Mouse (Mus musculus): Measurements from ENCODE around the gene Primpol. TPM values are rescaled to one million over a fixed set of nuclear protein-coding genes. Genes with fewer than 3 reads are reported as not detected.

Gene Primpol
- polyA plus RNA-seq, 1 experiment from 2014 or later = 14.8 TPM

GRCm38 (mm10) chr8:46562333-46562732, 54.7 kb downstream of the Primpol start:
- Histone ChIP-seq H3K27me3 (no peaks in the 10 kb centered on the region), H3K36me3 (peaks cover 9% of the 10 kb centered on the region; the same call in 1 of the 2 replicates), H3K4me3 (replicated peaks) (no peak overlapping the region), H3K9me3 (replicated peaks) (no peaks in the 10 kb centered on the region), H3K4me2 (replicated peaks) (no peak overlapping the region), H3K4me1 (no peaks in the 10 kb centered on the region), H3K9ac (no peak overlapping the region), H3K27ac (replicated peaks) (no peak overlapping the region)
- ATAC-seq (ENCODE audit: insufficient number of reproducible peaks, low FRiP score, low TSS enrichment, low read depth) = no peak
- 87% methylated on average over 16 of the region's 16 CpGs for WGBS

GRCm38 (mm10) chr8:46559428-46559827, 57.6 kb downstream of the Primpol start:
- WGBS = 81% methylated on average over 6 of the region's 6 CpGs
- H3K36me3 ChIP-seq = peaks cover 9% of the 10 kb centered on the region; the same call in 1 of the 2 replicates
- no peak overlapping the region for H3K4me3 ChIP-seq (replicated peaks)
- H3K9ac ChIP-seq = no peak overlapping the region
- H3K9me3 ChIP-seq (replicated peaks) = no peaks in the 10 kb centered on the region
- no peak overlapping the region for H3K27ac ChIP-seq (replicated peaks)
- no peaks in the 10 kb centered on the region for H3K27me3 ChIP-seq
- H3K4me1 ChIP-seq = no peaks in the 10 kb centered on the region
- H3K4me2 ChIP-seq (replicated peaks) = no peak overlapping the region
- ATAC-seq (ENCODE audit: insufficient number of reproducible peaks, low FRiP score, low TSS enrichment, low read depth) = no peak

- no peak for ATAC-seq (ENCODE audit: insufficient number of reproducible peaks, low FRiP score, low TSS enrichment, low read depth)
- Histone ChIP-seq H3K4me2 (replicated peaks) (peak overlapping the region; percentile 64), H3K4me1 (peaks cover 13% of the 10 kb centered on the region), H3K36me3 (no peaks in the 10 kb centered on the region), H3K27ac (replicated peaks) (no peak overlapping the region), H3K9me3 (replicated peaks) (no peaks in the 10 kb centered on the region), H3K4me3 (replicated peaks) (peak overlapping the region; percentile 75), H3K9ac (peak overlapping the region; percentile 54), H3K27me3 (no peaks in the 10 kb centered on the region)
- 2% methylated on average over 10 of the region's 10 CpGs for WGBS
These were observed 64.6 kb downstream of the Primpol start for GRCm38 (mm10) chr8:46552441-46552765.

- Histone ChIP-seq H3K4me3 (replicated peaks) (peak within 1 kb of the TSS; percentile 75), H3K36me3 (no peaks in the 10 kb centered on the region), H3K4me2 (replicated peaks) (peak within 1 kb of the TSS; percentile 64), H3K27ac (replicated peaks) (peak within 1 kb of the TSS; percentile 83), H3K9ac (peak within 1 kb of the TSS; percentile 54), H3K4me1 (peaks cover 13% of the 10 kb centered on the region), H3K9me3 (replicated peaks) (no peaks in the 10 kb centered on the region), H3K27me3 (no peaks in the 10 kb centered on the region)
- peak; percentile 96 for ATAC-seq (ENCODE audit: insufficient number of reproducible peaks, low FRiP score, low TSS enrichment, low read depth)
- under 1% methylated on average over 50 of the region's 50 CpGs for WGBS
These were observed 65.2 kb downstream of the Primpol start, which contains the start of gene Cenpu for GRCm38 (mm10) chr8:46551615-46552440. Gene Cenpu (plus strand): TSS chr8:46552028.

- H3K4me1 ChIP-seq = peaks cover 13% of the 10 kb centered on the region
- H3K9ac ChIP-seq = no peak overlapping the region
- no peaks in the 10 kb centered on the region for H3K36me3 ChIP-seq
- WGBS = 37% methylated on average over 4 of the region's 4 CpGs
- ATAC-seq (ENCODE audit: insufficient number of reproducible peaks, low FRiP score, low TSS enrichment, low read depth) = no peak
- H3K27ac ChIP-seq (replicated peaks) = no peak overlapping the region; the same call in 1 of the 2 replicates
- H3K4me2 ChIP-seq (replicated peaks) = peak overlapping the region; percentile 64
- H3K9me3 ChIP-seq (replicated peaks) = no peaks in the 10 kb centered on the region
- no peaks in the 10 kb centered on the region for H3K27me3 ChIP-seq
- peak overlapping the region; percentile 75 for H3K4me3 ChIP-seq (replicated peaks)
These were observed 66.0 kb downstream of the Primpol start for GRCm38 (mm10) chr8:46551029-46551428.

- ATAC-seq (ENCODE audit: insufficient number of reproducible peaks, low FRiP score, low TSS enrichment, low read depth) = no peak
- Histone ChIP-seq H3K27me3 (no peaks in the 10 kb centered on the region), H3K4me1 (peaks cover 13% of the 10 kb centered on the region), H3K4me2 (replicated peaks) (no peak overlapping the region), H3K4me3 (replicated peaks) (no peak overlapping the region), H3K36me3 (no peaks in the 10 kb centered on the region), H3K9me3 (replicated peaks) (no peaks in the 10 kb centered on the region), H3K27ac (replicated peaks) (no peak overlapping the region), H3K9ac (no peak overlapping the region)
- WGBS = 69% methylated on average over 8 of the region's 8 CpGs
These were observed 67.0 kb downstream of the Primpol start for GRCm38 (mm10) chr8:46550058-46550457.

- H3K36me3 ChIP-seq = no peaks in the 10 kb centered on the region
- 24% methylated on average over 4 of the region's 4 CpGs for WGBS
- no peak for ATAC-seq (ENCODE audit: insufficient number of reproducible peaks, low FRiP score, low TSS enrichment, low read depth)
- H3K9ac ChIP-seq = no peak overlapping the region
- no peaks in the 10 kb centered on the region for H3K27me3 ChIP-seq
- H3K27ac ChIP-seq (replicated peaks) = no peak overlapping the region
- no peaks in the 10 kb centered on the region for H3K9me3 ChIP-seq (replicated peaks)
- no peak overlapping the region for H3K4me3 ChIP-seq (replicated peaks)
- H3K4me2 ChIP-seq (replicated peaks) = no peak overlapping the region
- H3K4me1 ChIP-seq = peaks cover 20% of the 10 kb centered on the region
These were observed 69.8 kb downstream of the Primpol start for GRCm38 (mm10) chr8:46547245-46547644.

- no peaks in the 10 kb centered on the region for H3K9me3 ChIP-seq (replicated peaks)
- WGBS = 68% methylated on average over 11 of the region's 11 CpGs
- ATAC-seq (ENCODE audit: insufficient number of reproducible peaks, low FRiP score, low TSS enrichment, low read depth) = no peak
- H3K4me2 ChIP-seq (replicated peaks) = no peak overlapping the region
- no peaks in the 10 kb centered on the region for H3K27me3 ChIP-seq
- H3K9ac ChIP-seq = no peak overlapping the region
- peaks cover 20% of the 10 kb centered on the region for H3K4me1 ChIP-seq
- no peaks in the 10 kb centered on the region for H3K36me3 ChIP-seq
- H3K27ac ChIP-seq (replicated peaks) = no peak overlapping the region
- H3K4me3 ChIP-seq (replicated peaks) = no peak overlapping the region
These were observed 70.4 kb downstream of the Primpol start for GRCm38 (mm10) chr8:46546431-46547176.

GRCm38 (mm10) chr8:46545854-46546253, 71.2 kb downstream of the Primpol start:
- 91% methylated on average over 5 of the region's 5 CpGs for WGBS
- Histone ChIP-seq H3K4me3 (replicated peaks) (no peak overlapping the region), H3K4me2 (replicated peaks) (no peak overlapping the region), H3K4me1 (peaks cover 17% of the 10 kb centered on the region), H3K9ac (no peak overlapping the region), H3K9me3 (replicated peaks) (no peaks in the 10 kb centered on the region), H3K36me3 (no peaks in the 10 kb centered on the region), H3K27ac (replicated peaks) (no peak overlapping the region), H3K27me3 (no peaks in the 10 kb centered on the region)
- no peak for ATAC-seq (ENCODE audit: insufficient number of reproducible peaks, low FRiP score, low TSS enrichment, low read depth)

GRCm38 (mm10) chr8:46543662-46544061, 73.3 kb downstream of the Primpol start:
- no peak overlapping the region for H3K9ac ChIP-seq
- WGBS = 62% methylated on average over 6 of the region's 6 CpGs
- peaks cover 33% of the 10 kb centered on the region for H3K4me1 ChIP-seq
- H3K4me2 ChIP-seq (replicated peaks) = no peak overlapping the region; the same call in 1 of the 2 replicates
- no peaks in the 10 kb centered on the region for H3K27me3 ChIP-seq
- H3K36me3 ChIP-seq = no peaks in the 10 kb centered on the region
- no peaks in the 10 kb centered on the region for H3K9me3 ChIP-seq (replicated peaks)
- no peak overlapping the region for H3K4me3 ChIP-seq (replicated peaks)
- ATAC-seq (ENCODE audit: insufficient number of reproducible peaks, low FRiP score, low TSS enrichment, low read depth) = peak; percentile 61; the same call in 1 of the 2 replicates
- no peak overlapping the region for H3K27ac ChIP-seq (replicated peaks)

- Histone ChIP-seq H3K36me3 (no peaks in the 10 kb centered on the region), H3K9ac (no peak overlapping the region), H3K4me1 (peaks cover 33% of the 10 kb centered on the region), H3K27me3 (no peaks in the 10 kb centered on the region), H3K4me3 (replicated peaks) (no peak overlapping the region), H3K9me3 (replicated peaks) (no peaks in the 10 kb centered on the region), H3K27ac (replicated peaks) (0 out of 2 replicates have a peak overlapping the region, but pooled peaks have one; percentile 22), H3K4me2 (replicated peaks) (no peak overlapping the region; the same call in 1 of the 2 replicates)
- peak; percentile 6; the same call in 1 of the 2 replicates for ATAC-seq (ENCODE audit: insufficient number of reproducible peaks, low FRiP score, low TSS enrichment, low read depth)
- WGBS = 31% methylated on average over 7 of the region's 7 CpGs
These were observed 73.8 kb downstream of the Primpol start for GRCm38 (mm10) chr8:46543191-46543590.
